Mouse (Mus musculus): ENCODE measurements at regions not wholly inside any gene's neighbourhood (a gene's known extent, or its start where the extent isn't known, plus 50 kb on each side); places are given as distances from the start of the nearest gene placed in this dataset.

DNA sequence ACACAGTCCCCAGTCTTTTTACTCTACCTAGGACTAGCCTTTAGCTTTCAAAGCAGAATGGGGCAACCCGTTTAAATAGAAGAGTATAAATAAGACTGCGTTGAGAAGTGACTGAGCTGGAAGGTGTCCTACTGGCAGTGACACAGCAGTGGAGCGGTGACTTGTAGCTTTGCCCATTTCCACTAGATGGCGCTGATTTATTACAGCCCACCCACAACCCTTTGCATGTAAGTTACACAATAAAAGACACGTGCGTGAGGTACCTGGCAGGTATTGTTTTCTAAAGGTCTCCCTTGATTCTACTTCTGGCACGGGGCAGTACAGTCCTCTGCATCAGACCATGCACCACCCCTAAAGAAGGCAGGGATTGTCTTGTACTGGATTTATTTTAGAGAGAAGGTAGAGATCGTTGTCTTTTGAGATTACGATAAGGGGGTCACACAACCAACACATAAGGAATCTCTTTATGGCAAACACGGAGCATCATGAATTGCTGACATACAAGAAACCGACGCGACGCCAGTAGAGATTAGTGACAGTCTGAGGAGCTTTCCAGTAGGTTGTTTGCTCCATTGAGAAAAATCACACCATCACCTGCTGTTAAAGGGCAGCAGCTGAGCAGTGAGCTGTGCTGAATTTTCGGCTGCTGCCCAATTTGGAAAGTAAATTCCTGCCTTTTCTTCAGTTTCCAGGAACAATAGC is 140.5 kb upstream of the Ank start (continued):
- TF ChIP-seq USF1 (IDR thresholded peaks at IDR 0.05; ENCODE audit: low read depth, low read length) (no peak), TCF12 (IDR thresholded peaks at IDR 0.05; ENCODE audit: low read depth, low read length) (peak; percentile 15; the same call in 1 of the 2 replicates), JUND (conservative IDR thresholded peaks at IDR 0.05; ENCODE audit: low read depth, low read length) (no peak), E2F4 (IDR thresholded peaks at IDR 0.05; ENCODE audit: insufficient replicate concordance, low read depth, low read length) (no peak), RAD21 (IDR thresholded peaks at IDR 0.05; ENCODE audit: low read depth, low read length) (peak; percentile 87), UBTF (IDR thresholded peaks at IDR 0.05; ENCODE audit: low read depth, low read length) (no peak), POLR2A (IDR thresholded peaks at IDR 0.05; ENCODE audit: low read depth, low read length) (no peak), CTCF (conservative IDR thresholded peaks at IDR 0.05 in 1 of 2, IDR thresholded peaks at IDR 0.05 in 1 of 2; ENCODE audit: low read depth in 2 of 2, low read length in 2 of 2) (peak; percentile 90 to 92), ETS1 (conservative IDR thresholded peaks at IDR 0.05; ENCODE audit: low read depth, low read length) (no peak), NRF1 (IDR thresholded peaks at IDR 0.05; ENCODE audit: low read depth, low read length) (no peak)

DNA sequence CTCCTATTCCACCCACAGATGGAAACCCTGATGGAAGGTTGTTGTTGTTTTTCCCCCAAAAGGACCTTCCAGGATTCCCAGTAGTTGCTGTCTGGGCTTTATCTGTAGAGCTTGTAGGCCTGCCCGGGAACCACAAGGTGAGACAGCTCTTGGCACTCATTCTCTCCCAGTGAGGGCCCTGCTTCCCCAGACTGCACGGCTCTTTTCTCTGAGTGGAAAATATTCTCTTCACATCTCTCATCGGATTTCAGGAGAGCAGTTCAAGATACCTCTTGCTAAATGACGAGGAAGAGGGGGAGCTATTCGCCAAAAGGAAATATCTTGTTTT is 140.0 kb upstream of the Ank start:
- TF ChIP-seq GABPA (IDR thresholded peaks at IDR 0.05; ENCODE audit: insufficient replicate concordance, low read depth, low read length) (no peak), ZNF384 (IDR thresholded peaks at IDR 0.05; ENCODE audit: low read depth, low read length) (no peak), MXI1 (IDR thresholded peaks at IDR 0.05; ENCODE audit: low read depth, low read length) (no peak), E2F4 (IDR thresholded peaks at IDR 0.05; ENCODE audit: insufficient replicate concordance, low read depth, low read length) (no peak), POLR2A (IDR thresholded peaks at IDR 0.05; ENCODE audit: low read depth, low read length) (no peak), JUN (IDR thresholded peaks at IDR 0.05; ENCODE audit: insufficient read depth, low read depth, low read length) (no peak)
- DNase-seq (ENCODE audit: extremely low read depth) = no peak
- H3K27me3 ChIP-seq (replicated peaks) = no peaks in the 10 kb centered on the region
- H3K4me2 ChIP-seq (ENCODE audit: insufficient read depth, low read depth, poor library complexity, severe bottlenecking) = no peak overlapping the region
- no peaks in the 10 kb centered on the region for H3K36me3 ChIP-seq (replicated peaks in 1 of 2; ENCODE audit: control insufficient read depth in 1 of 2, insufficient read depth in 1 of 2, low read length in 1 of 2)
- no peak overlapping the region for H3K9ac ChIP-seq (ENCODE audit: insufficient read depth, low read depth)
- dilution Hi-C loops (cut with MboI; ENCODE audit: extremely low pct_ligation_motif_present, extremely low pct_unique_long_range_greater_than_20kb, low sequenced_read_pairs) (no loop called here), in situ Hi-C loops (cut with MboI; ENCODE audit: low pct_ligation_motif_present, low pct_unique_long_range_greater_than_20kb, low sequenced_read_pairs) (loop anchor here (5.0 to 25.0 kb wide), 3 partner anchors 136 to 388 kb away; partner anchors contain the start of gene Ank)
- peaks cover 0 to 30% of the 10 kb centered on the region in 2 experiments; a peak in 2 of 4 replicates for H3K4me1 ChIP-seq (ENCODE audit: control insufficient read depth in 1 of 2, insufficient read depth in 2 of 2)
- no peak overlapping the region for H3K27ac ChIP-seq (ENCODE audit: insufficient read depth, low read depth)
- no peaks in the 10 kb centered on the region for H3K9me3 ChIP-seq (replicated peaks; ENCODE audit: low read length)
- H3K79me2 ChIP-seq (replicated peaks; ENCODE audit: control insufficient read depth, extremely low read depth, insufficient read depth, poor library complexity, severe bottlenecking) = no peaks in the 10 kb centered on the region
- no peak overlapping the region for H3K4me3 ChIP-seq (replicated peaks in 1 of 3; ENCODE audit: low read depth in 2 of 3, low read length in 2 of 3, poor library complexity in 1 of 3)

DNA sequence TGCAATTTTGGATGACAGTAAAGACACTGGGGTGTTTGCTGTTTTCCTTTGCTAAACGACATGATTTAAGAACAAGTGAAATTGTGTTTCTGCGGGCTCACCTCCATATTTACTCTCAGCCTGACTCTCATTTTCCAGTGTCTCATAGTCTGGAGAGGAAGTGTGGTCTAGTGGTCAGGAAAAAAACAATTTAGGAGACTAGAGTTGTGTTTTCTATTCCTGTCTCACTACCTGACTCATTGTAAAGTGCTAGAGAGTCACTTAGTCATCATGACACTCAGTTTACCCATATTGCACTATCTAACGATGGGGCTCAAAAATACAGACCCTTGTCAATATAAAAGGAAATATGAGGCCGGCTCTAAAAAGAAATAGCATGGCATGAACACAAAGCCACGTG is 138.7 kb upstream of the Ank start:
- H3K4me2 ChIP-seq (ENCODE audit: insufficient read depth, low read depth, poor library complexity, severe bottlenecking) = no peak overlapping the region
- H3K79me2 ChIP-seq (replicated peaks; ENCODE audit: control insufficient read depth, extremely low read depth, insufficient read depth, poor library complexity, severe bottlenecking) = no peaks in the 10 kb centered on the region
- in situ Hi-C loops (cut with MboI; ENCODE audit: low pct_ligation_motif_present, low pct_unique_long_range_greater_than_20kb, low sequenced_read_pairs) (loop anchor here (5.0 to 25.0 kb wide), 3 partner anchors 135 to 387 kb away; partner anchors contain the start of gene Ank), dilution Hi-C loops (cut with MboI; ENCODE audit: extremely low pct_ligation_motif_present, extremely low pct_unique_long_range_greater_than_20kb, low sequenced_read_pairs) (no loop called here)
- no peaks in the 10 kb centered on the region for H3K36me3 ChIP-seq (replicated peaks in 1 of 2; ENCODE audit: control insufficient read depth in 1 of 2, insufficient read depth in 1 of 2, low read length in 1 of 2)
- H3K4me1 ChIP-seq (ENCODE audit: control insufficient read depth in 1 of 2, insufficient read depth in 2 of 2) = peaks cover 0 to 30% of the 10 kb centered on the region in 2 experiments; a peak in 2 of 4 replicates
- H3K9ac ChIP-seq (ENCODE audit: insufficient read depth, low read depth) = no peak overlapping the region
- H3K4me3 ChIP-seq (replicated peaks in 1 of 3; ENCODE audit: low read depth in 2 of 3, low read length in 2 of 3, poor library complexity in 1 of 3) = no peak overlapping the region
- no peaks in the 10 kb centered on the region for H3K9me3 ChIP-seq (replicated peaks; ENCODE audit: low read length)
- TF ChIP-seq ZNF384 (IDR thresholded peaks at IDR 0.05; ENCODE audit: low read depth, low read length) (peak; percentile 64), MEF2A (IDR thresholded peaks at IDR 0.05; ENCODE audit: borderline replicate concordance, low read depth, low read length) (peak; percentile 32; the same call in 1 of the 2 replicates), EP300 (IDR thresholded peaks at IDR 0.05; ENCODE audit: low read length) (peak; percentile 64; the same call in 1 of the 2 replicates), POLR2A (IDR thresholded peaks at IDR 0.05; ENCODE audit: low read depth, low read length) (no peak), JUND (conservative IDR thresholded peaks at IDR 0.05; ENCODE audit: low read depth, low read length) (peak; percentile 34; the same call in 1 of the 2 replicates), NRF1 (IDR thresholded peaks at IDR 0.05; ENCODE audit: low read depth, low read length) (no peak), NELFE (IDR thresholded peaks at IDR 0.05; ENCODE audit: low read depth, low read length) (no peak), ETS1 (conservative IDR thresholded peaks at IDR 0.05; ENCODE audit: low read depth, low read length) (peak; percentile 51), JUN (IDR thresholded peaks at IDR 0.05; ENCODE audit: insufficient read depth, low read depth, low read length) (peak; percentile 6; the same call in 1 of the 2 replicates)
- H3K27ac ChIP-seq (ENCODE audit: insufficient read depth, low read depth) = no peak overlapping the region
- peak; percentile 32 for DNase-seq (ENCODE audit: extremely low read depth)
- no peaks in the 10 kb centered on the region for H3K27me3 ChIP-seq (replicated peaks)

Measured in CH12.LX (cell line).